Mouse (Mus musculus): ENCODE measurements around the gene Nprl2.

Gene Nprl2

GRCm38 (mm10) chr9:107541474-107542351, at the start of gene Nprl2, which contains the start of gene Cyb561d2:
Gene Nprl2, plus strand, starts transcription at chr9:107542226.
Gene Cyb561d2, minus strand, starts transcription at chr9:107542193.
- ChIA-PET CTCF (interaction anchor here in 3 of 4 experiments (0.6 to 2.4 kb wide), 20 partner anchors 8 to 201 kb away, joined by 3 to 15 read pairs (median 4); partner anchors contain the start of genes Tmem115 (in 3 of the 3) and 6430571L13Rik (in 1 of the 3)), POLR2A (interaction anchor here in 3 of 4 experiments (0.6 to 9.0 kb wide), 55 partner anchors 8 to 851 kb away, joined by 3 to 77 read pairs (median 4); partner anchors contain the start of genes 6430571L13Rik (in 3 of the 3), Rassf1 (in 3 of the 3), Tmem115 (in 3 of the 3) and Gnai2 (in 2 of the 3))

DNA sequence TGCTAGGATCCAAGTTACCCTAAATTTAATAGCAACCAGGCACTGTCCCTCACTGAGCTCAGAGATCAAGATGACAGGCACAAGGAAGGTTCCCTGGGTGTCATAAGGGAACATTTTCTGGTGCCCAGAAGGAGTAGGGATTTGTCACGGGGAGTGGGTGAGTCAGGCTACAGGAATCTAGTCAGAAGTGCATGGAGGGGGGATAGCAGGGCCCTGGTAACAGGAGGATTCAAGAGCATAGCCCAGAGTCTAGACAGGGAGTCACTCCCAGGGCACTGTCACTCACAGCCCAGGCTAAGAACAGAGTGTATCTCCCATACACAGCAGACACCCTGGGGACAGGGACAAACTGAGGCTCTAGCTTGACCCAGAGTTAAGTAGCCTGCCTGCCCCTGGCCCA, 48.5 kb upstream of the Nprl2 start:
- CTCF ChIA-PET: interaction anchor here in 1 of 4 experiments (0.5 kb wide), 1 partner anchor 153 kb away, joined by 9 read pairs; no protein-coding TSS in a partner anchor
- POLR2A ChIA-PET: interaction anchor here in 1 of 4 experiments (0.9 kb wide), 1 partner anchor 17 kb away, joined by 3 read pairs; no protein-coding TSS in a partner anchor

- POLR2A ChIA-PET: interaction anchor here in 1 of 4 experiments (1.7 kb wide), 1 partner anchor 8 kb away, joined by 5 read pairs; no protein-coding TSS in a partner anchor
- CTCF ChIA-PET: interaction anchor here in 1 of 4 experiments (0.5 kb wide), 1 partner anchor 154 kb away, joined by 9 read pairs; no protein-coding TSS in a partner anchor
Measured at GRCm38 (mm10) chr9:107494238-107494637, 47.8 kb upstream of the Nprl2 start.

GRCm38 (mm10) chr9:107496359-107496758, 45.7 kb upstream of the Nprl2 start:
- POLR2A ChIA-PET: interaction anchor here in 1 of 4 experiments (1.1 kb wide), 1 partner anchor 43 kb away, joined by 3 read pairs; no protein-coding TSS in a partner anchor
- CTCF ChIA-PET: interaction anchor here in 1 of 4 experiments (1.0 kb wide), 1 partner anchor 122 kb away, joined by 3 read pairs; no protein-coding TSS in a partner anchor

DNA sequence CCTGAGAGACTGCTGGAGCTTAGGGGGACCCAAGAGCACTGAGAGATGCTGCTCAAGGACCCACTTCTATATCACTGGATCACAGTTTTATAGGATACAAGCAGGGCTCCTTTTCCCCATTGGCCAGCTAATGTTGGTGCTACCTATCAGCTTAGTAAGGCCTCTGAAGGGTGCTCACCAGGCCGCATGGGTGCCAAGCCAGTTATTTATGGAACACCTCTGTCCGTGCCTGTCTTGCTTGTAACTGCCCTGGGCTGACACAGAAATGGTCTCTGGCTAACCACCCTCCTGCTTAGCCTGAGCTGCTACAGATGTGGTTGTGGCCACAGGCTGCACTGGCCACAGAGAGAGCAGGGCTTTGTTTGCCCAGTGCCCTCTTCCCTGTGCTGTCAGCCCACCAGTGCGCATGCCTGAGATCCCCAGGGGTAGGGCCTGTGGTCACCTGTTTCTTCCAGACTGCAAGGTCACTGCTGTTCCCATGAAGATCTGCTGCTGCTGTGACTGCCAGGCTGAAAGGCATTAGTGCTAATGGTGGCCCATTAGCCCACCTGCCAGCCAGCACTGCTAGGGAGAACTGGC, 41.2 kb upstream of the Nprl2 start:
- POLR2A ChIA-PET: interaction anchor here in 1 of 4 experiments (0.7 kb wide), 1 partner anchor 129 kb away, joined by 3 read pairs; no protein-coding TSS in a partner anchor

GRCm38 (mm10) chr9:107502131-107502846, 39.7 kb upstream of the Nprl2 start:
- ChIA-PET POLR2A (no interaction called here), CTCF (interaction anchor here in 2 of 4 experiments (0.6 to 1.3 kb wide), 2 partner anchors 39 to 100 kb away, joined by 3 read pairs; no protein-coding TSS in a partner anchor)

More for the DNA sequence above, 41.2 kb upstream of the Nprl2 start:
- CTCF ChIA-PET: interaction anchor here in 2 of 4 experiments (0.6 kb wide), 2 partner anchors 22 to 537 kb away, joined by 3 read pairs; no protein-coding TSS in a partner anchor

DNA sequence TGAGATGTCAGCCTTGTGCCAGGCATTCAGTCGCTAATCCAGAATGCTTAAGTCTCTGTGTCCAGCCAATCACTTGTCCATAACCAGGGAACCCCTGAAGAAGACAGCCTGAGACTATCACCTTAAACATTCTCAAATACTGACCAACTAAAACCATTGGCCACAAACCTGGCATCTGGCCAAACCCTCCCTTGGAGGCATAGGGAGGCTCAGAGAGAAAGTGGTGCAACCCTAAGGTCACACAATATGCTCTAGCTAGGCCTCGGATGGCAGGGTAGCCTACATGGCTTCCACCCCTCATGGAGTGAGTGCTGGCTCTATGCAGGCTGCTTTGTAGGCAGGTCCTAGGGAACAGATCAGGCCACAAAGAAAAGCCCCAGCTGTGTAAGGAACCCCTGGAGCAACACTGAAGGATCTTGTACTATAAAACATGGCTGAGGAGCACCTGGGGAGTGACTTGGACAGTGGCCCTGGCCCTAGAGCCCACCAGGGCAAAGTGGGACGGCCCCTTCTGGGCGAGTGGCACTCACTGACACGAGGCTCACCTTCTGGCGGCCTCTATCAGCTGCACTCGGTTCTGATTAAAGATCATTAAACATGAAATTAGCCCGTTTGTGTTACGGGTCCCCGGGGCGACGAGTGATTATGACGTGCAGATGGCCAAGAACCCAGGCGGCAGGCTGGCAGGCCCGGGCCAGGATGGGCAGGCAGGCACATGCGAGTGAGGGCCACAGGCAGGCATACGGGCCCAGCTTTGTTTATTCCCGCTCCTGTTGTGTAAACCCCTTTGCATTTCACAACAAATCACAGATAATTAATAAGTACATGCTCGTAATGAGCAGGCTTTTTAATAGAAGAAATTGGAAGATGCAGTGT, 37.1 kb upstream of the Nprl2 start:
- CTCF ChIA-PET: interaction anchor here in 2 of 4 experiments (1.0 kb wide), 2 partner anchors 26 to 208 kb away, joined by 3 read pairs; no protein-coding TSS in a partner anchor
- POLR2A ChIA-PET: no interaction called here

DNA sequence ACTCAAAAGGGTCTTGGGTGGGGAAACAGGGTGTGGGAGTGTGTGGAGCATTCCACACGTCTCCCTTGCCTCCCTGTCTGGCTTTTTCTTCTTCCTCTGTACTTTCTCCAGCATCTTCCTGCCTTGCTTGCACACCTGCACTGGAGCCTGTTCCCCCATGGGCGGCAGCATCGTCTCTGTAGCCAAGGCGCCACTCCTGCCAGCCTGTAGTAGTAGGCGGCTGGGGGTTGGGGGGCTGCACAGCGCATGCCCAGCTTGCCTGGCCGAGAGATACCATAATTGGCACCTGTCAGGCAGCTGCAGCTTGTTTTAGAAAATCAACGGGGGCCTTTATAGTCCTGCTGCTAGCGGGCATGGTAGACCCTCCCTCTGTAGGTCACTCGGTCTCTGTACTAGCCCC, 33.8 kb upstream of the Nprl2 start:
- CTCF ChIA-PET: interaction anchor here in 2 of 4 experiments (0.6 to 1.5 kb wide), 5 partner anchors 9 to 348 kb away, joined by 3 to 6 read pairs (median 3); no protein-coding TSS in a partner anchor
- POLR2A ChIA-PET: no interaction called here

- ChIA-PET POLR2A (no interaction called here), CTCF (interaction anchor here in 1 of 4 experiments (1.0 kb wide), 1 partner anchor 124 kb away, joined by 3 read pairs; no protein-coding TSS in a partner anchor)
Measured at GRCm38 (mm10) chr9:107510384-107511100, 31.5 kb upstream of the Nprl2 start.

DNA sequence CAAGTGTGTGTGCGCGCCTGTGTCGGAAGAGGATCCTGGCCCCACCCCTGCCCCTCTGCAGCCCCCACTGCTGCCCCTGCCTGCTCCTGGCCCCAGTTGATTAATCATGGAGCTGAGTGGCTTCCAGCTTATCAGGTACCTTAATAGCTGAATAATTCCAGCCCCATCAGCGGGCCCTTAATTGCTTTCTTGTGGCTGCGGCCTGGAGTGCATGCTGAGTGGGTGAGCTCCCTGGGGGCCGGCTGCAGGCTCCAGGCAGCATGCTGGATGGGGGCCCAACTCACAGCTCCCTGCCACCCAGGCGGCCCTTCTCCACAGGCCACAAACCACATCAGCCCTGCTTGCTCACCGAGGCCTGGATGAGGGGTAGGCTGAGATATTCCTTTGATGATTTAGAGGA, 30.6 kb upstream of the Nprl2 start:
- ChIA-PET CTCF (interaction anchor here in 3 of 4 experiments (1.0 to 1.3 kb wide), 5 partner anchors 33 to 137 kb away, joined by 3 to 4 read pairs (median 4); no protein-coding TSS in a partner anchor), POLR2A (interaction anchor here in 2 of 4 experiments (0.6 to 0.9 kb wide), 3 partner anchors 25 to 78 kb away, joined by 3 read pairs; partner anchors contain the start of gene Hyal2 (in 1 of the 2))

DNA sequence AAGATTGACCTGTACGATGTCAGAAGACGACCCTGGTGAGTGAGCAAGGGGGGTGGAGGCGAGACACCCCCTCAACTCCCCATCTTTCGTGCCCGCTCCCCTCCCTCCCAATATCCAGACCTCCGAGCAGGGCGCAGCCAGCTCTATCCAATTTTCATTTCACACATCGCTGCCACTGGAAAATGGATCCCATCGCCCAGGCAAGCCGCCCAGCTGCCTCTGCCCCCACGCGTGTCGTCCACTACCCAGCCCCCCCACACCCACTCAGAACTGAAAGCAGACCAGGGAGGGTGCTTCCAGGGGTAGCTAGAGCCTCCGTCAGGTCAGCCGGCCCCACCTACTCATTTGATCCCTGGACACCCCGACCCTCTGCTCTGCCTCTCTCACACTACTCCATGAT, 29.7 kb upstream of the Nprl2 start:
- ChIA-PET POLR2A (interaction anchor here in 1 of 4 experiments (0.9 to 1.3 kb wide), 2 partner anchors 26 to 42 kb away, joined by 3 read pairs; no protein-coding TSS in a partner anchor), CTCF (interaction anchor here in 2 of 4 experiments (1.0 to 1.3 kb wide), 4 partner anchors 34 to 138 kb away, joined by 3 to 4 read pairs (median 4); no protein-coding TSS in a partner anchor)

DNA sequence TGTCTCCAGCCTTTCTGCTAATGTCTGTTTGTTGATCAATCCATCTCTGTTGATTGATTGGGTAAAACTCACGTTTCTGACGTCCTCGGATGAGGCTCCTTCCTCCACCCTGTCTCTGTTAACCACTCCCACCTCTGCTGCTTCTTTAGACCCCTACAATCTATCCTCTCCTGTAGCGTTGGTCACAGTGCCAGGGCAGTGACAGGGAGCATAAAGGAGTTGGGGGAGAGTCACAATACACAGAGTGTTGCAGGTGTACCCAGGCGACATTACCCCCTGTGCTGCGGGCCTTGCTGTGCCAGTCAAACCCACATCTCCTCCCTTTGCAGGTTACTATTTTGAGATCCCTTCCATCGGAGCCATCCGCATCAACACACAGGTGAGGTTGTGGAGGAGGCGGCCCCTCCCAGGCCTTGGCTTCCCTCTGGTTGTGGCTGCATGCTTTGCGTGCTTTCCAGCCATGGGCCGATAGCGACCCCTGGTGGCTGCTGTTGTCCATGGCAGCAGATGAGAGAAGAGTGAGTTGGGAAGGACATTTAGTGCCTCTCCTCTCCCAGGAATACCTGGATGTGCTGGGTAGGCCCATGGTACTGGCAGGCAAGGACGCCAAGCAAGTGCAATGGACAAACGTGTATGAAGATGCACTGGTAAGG, 27.6 kb upstream of the Nprl2 start:
- ChIA-PET CTCF (interaction anchor here in 2 of 4 experiments (1.4 kb wide), 2 partner anchors 63 to 157 kb away, joined by 4 read pairs; no protein-coding TSS in a partner anchor), POLR2A (interaction anchor here in 1 of 4 experiments (0.9 kb wide), 1 partner anchor 174 kb away, joined by 3 read pairs; the partner anchor contains the start of gene 6430571L13Rik)

DNA sequence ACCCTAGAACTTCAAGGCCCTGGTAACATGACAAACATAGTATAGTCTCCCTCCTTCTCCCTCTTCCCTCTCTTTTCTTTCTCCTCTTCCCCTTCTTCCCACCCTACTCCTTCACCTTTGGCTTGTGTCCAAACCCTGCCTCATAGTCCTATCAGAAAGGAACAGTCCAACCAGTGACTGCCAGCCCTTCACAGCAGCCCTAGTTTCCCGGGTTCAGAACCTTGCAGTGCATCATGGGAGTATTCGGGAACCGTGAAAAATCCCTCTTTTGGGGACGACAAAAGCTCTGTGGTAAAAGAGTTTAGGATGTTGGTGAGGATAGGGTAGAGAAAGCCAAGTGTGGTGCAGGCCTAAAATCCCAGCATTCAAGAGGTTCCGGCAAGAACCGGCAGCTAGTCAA, 21.7 kb upstream of the Nprl2 start:
- CTCF ChIA-PET: interaction anchor here in 3 of 4 experiments (0.6 to 2.5 kb wide), 6 partner anchors 14 to 164 kb away, joined by 3 to 6 read pairs (median 3); partner anchors contain the start of gene Tmem115 (in 1 of the 3)
- POLR2A ChIA-PET: interaction anchor here in 3 of 4 experiments (0.9 to 2.6 kb wide), 6 partner anchors 13 to 121 kb away, joined by 3 to 13 read pairs (median 4); partner anchors contain the start of genes Cacna2d2 (in 1 of the 3), Cyb561d2 (in 1 of the 3), Gnai2 (in 1 of the 3) and Ifrd2 (in 1 of the 3)

DNA sequence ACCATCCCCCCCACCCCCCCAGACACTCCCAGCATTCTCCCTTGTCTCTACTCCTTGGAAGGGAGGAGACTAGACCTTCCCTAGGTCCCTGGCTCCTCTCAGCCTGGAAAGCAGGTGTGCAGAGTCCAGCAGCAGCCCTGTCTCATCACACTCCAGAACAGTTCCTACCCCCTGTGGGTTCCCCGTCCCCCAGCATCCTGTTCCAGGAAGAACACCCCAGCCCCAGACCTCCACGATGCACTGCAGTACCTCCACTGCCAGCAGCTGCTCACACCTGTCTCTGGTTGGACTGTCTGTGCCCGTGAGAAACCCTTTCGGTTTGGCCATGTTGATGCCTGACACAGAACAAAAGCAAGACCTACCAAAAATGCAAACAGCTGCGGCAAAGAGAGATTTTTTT, 20.8 kb upstream of the Nprl2 start:
- ChIA-PET POLR2A (interaction anchor here in 2 of 4 experiments (0.8 to 2.6 kb wide), 14 partner anchors 12 to 629 kb away, joined by 3 to 13 read pairs (median 4); partner anchors contain the start of genes 6430571L13Rik (in 1 of the 2), Cacna2d2 (in 1 of the 2), Cyb561d2 (in 1 of the 2) and Hyal3 (in 1 of the 2)), CTCF (interaction anchor here in 1 of 4 experiments (0.9 to 2.5 kb wide), 11 partner anchors 13 to 234 kb away, joined by 3 to 6 read pairs (median 3); partner anchors contain the start of genes Hyal3 and Tmem115)

Data from embryonic stem cell, embryonic (primary cell).